Mouse (Mus musculus) bone marrow macrophage, adult 2 months (primary cell): Measurements from ENCODE around the gene Atp5s. TPM values are rescaled to one million over a fixed set of nuclear protein-coding genes. Genes with fewer than 3 reads are reported as not detected.

Experiments used
- H3K27ac ChIP-seq: 2 replicates; pipeline ENCODE4 v1.5.1; 2012; ENCODE audit warnings: low read depth, low read length; ENCODE audit not compliant: insufficient read depth
- H3K4me1 ChIP-seq: 2 replicates; pipeline ENCODE4 v1.6.1; 2012; ENCODE audit warnings: low read length; ENCODE audit not compliant: control insufficient read depth, insufficient read depth
- H3K4me3 ChIP-seq: 2 replicates; pipeline ENCODE4 v1.5.1; 2012; ENCODE audit warnings: mild to moderate bottlenecking, low read length, moderate library complexity; ENCODE audit not compliant: insufficient read depth
- CTCF ChIP-seq: IDR thresholded peaks from 2 replicates; pipeline ENCODE4 v1.5.1; 2012; ENCODE audit warnings: low read depth, mild to moderate bottlenecking, low read length, moderate library complexity
- POLR2A ChIP-seq: IDR thresholded peaks from 2 replicates; pipeline ENCODE4 v1.6.1; 2012; ENCODE audit warnings: mild to moderate bottlenecking, low read depth, low read length, borderline replicate concordance
- polyA plus RNA-seq: library from polyadenylated mRNA; stranded (reverse); fragments of >200 nt; gene quantifications from 2 replicates; pipeline ENCODE4 v1.2.4, GENCODE M21; 2012; ENCODE audit not compliant: missing spikeins, insufficient read depth, insufficient read length

Gene Atp5s
- polyA plus RNA-seq, 1 experiment, result 9.8 TPM

DNA sequence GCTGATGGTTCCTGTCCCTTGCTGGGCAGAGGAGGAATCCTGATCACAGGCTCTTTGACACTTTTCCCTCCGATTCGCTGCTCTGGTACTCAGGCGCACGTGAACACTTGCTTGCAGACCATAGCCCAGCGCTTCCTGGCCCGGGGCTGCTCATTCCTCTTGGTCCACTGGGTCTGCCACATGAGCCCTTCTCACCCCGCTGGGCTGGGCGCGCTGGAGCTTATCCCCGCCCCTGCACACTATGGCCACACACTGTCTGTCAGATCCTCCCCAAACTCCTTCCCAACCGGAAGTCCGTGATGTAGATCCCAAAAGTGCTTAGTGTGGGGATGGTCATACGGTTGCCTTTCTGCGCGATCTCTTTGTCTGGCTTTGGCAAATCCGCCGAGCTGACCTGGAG, 31.3 kb upstream of the Atp5s start:
- Histone ChIP-seq H3K27ac (no peak overlapping the region), H3K4me3 (no peak overlapping the region), H3K4me1 (no peaks in the 10 kb centered on the region)
- TF ChIP-seq CTCF (no peak), POLR2A (no peak)

GRCm38 (mm10) chr12:69696746-69697145, 28.0 kb upstream of the Atp5s start:
- Histone ChIP-seq H3K4me1 (no peaks in the 10 kb centered on the region), H3K4me3 (no peak overlapping the region), H3K27ac (no peak overlapping the region)
- TF ChIP-seq POLR2A, result no peak
- TF ChIP-seq CTCF, result no peak

DNA sequence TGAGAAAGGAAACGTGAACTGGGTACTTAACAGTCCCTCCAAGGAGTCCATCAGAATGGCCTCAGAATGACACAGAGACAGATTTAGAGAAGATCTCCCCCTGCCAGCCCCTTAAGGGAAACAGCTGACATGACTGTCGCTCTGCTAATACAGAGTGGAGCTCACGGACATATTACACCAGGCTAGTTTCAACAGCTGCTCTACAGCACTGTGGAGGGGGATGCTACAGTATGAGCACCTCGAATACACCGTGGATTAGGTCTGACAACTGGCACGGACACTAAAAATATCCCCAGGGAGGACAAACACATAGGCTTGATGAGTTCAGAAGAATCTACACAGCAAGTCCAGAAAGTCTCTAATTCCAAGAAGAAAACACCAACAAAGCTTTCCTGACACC, 26.4 kb upstream of the Atp5s start:
- no peak overlapping the region for H3K27ac ChIP-seq
- no peak overlapping the region for H3K4me3 ChIP-seq
- TF ChIP-seq POLR2A, result no peak
- no peak for TF ChIP-seq CTCF
- no peaks in the 10 kb centered on the region for H3K4me1 ChIP-seq

- Histone ChIP-seq H3K27ac (no peak overlapping the region), H3K4me3 (no peak overlapping the region), H3K4me1 (no peaks in the 10 kb centered on the region)
- no peak for TF ChIP-seq POLR2A
- no peak for TF ChIP-seq CTCF
Measured at GRCm38 (mm10) chr12:69704799-69705458, 19.8 kb upstream of the Atp5s start.

DNA sequence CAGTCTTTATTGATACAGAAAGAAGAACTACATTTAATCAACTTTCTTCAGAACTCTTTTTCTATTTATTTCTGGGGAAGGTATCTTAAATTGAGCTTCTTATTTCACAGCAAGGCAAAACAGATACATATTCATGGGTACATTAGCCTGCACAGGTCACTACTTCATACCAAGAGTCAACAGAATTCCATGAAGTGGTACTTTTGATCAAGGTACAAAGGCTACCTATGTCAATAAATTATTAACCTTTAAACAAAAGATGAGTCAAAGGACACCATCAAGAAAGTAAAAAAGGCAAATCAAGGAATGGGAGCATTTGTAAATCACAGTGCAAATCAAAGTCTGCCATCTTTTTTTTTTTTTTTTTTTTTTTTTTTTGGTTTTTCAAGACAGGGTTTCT, 11.1 kb upstream of the Atp5s start:
- Histone ChIP-seq H3K4me1 (no peaks in the 10 kb centered on the region), H3K4me3 (no peak overlapping the region), H3K27ac (no peak overlapping the region)
- TF ChIP-seq CTCF (no peak), POLR2A (no peak)

- H3K4me3 ChIP-seq, result no peak overlapping the region
- no peak for TF ChIP-seq CTCF
- no peak for TF ChIP-seq POLR2A
- no peak overlapping the region for H3K27ac ChIP-seq
- peaks cover 7% of the 10 kb centered on the region for H3K4me1 ChIP-seq
Measured at GRCm38 (mm10) chr12:69722857-69723256, 1.9 kb upstream of the Atp5s start.

DNA sequence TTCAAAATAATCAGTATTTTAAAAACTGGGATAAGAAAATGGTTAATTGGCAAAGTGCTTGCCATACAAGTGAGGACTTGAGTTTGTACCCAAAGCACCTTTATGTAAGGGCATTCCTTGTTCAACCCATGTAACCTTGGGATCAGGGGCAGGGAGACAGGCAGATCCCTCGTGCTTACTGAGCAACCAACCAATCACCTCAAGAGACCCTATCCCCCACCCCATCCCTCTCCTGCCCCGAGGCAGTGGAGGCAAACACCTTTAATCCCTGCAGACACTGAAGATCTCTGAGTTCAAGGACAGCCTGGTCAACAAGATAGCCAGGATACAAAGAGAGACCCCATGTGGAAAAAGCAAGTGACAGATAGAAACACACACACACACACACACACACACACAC, 1.4 kb upstream of the Atp5s start:
- H3K4me3 ChIP-seq, result 0 out of 2 replicates have a peak overlapping the region, but pooled peaks have one; percentile 88

GRCm38 (mm10) chr12:69724018-69724710, 586 bp upstream of the Atp5s start:
- H3K4me1 ChIP-seq, result peaks cover 7% of the 10 kb centered on the region
- H3K27ac ChIP-seq, result no peak overlapping the region
- TF ChIP-seq CTCF (no peak), POLR2A (no peak)
- peak overlapping the region; percentile 88 for H3K4me3 ChIP-seq

More for the DNA sequence above, 1.4 kb upstream of the Atp5s start:
- H3K27ac ChIP-seq, result no peak overlapping the region
- peaks cover 7% of the 10 kb centered on the region for H3K4me1 ChIP-seq
- TF ChIP-seq CTCF, result no peak
- TF ChIP-seq POLR2A, result no peak

DNA sequence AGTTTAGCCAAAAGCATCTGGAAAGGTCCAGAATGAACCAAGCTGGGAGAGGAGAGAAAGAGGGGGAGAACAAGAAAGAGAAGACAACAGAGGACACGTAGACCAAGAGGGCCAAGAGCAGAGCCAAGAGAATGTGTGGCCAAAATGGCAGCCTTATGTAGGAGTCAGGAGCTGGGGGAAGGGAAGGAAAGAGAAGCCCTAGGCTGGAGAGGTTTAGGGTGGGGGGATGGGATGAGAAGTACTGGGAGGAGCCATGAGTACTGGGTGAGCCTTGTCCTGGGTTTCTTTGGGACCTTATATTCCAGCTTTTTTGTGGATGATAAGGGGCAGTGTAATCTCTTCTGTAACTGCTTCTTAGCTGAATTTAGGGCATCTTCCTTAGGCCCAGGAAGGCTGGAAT, 4.5 kb downstream of the Atp5s start:
- Histone ChIP-seq H3K27ac (no peak overlapping the region), H3K4me3 (no peak overlapping the region), H3K4me1 (peaks cover 4% of the 10 kb centered on the region)
- TF ChIP-seq CTCF (no peak), POLR2A (no peak)

DNA sequence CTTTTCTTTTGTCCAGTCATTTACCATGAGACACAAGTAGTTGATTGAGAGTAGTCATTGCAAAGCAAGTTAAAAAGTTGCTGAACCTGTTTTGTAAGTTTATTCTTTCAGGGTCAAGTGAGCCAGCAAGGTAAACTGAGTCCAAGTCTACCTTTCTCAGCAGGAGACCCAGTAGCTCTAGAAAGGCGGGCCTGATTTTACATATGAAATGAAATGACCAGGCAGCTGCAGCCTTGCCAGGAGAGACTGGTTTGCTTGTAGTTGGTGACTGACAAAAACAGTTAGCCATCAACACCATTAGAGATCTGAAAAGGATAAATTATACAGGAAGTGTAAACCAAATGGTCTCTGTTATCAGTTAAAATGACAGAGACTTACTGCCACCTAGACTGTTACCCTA, 5.6 kb downstream of the Atp5s start:
- Histone ChIP-seq H3K4me1 (peaks cover 4% of the 10 kb centered on the region), H3K27ac (no peak overlapping the region), H3K4me3 (no peak overlapping the region)
- TF ChIP-seq CTCF (no peak), POLR2A (no peak)
